Mouse (Mus musculus) neural tube, embryonic 15.5 days (tissue): ENCODE measurements around the gene Arhgap31. TPM values are rescaled to one million over a fixed set of nuclear protein-coding genes. Genes with fewer than 3 reads are reported as not detected.

Source experiments
- ATAC-seq: fragments of 200-750 bp; cut with Nextera tagmentation; 2 replicates; pipeline ENCODE4 v1.8.0; 2017; ENCODE audit warnings: mild to moderate bottlenecking, moderate TSS enrichment, moderate library complexity; ENCODE audit not compliant: low FRiP score
- H3K27ac ChIP-seq: fragments of 300-500 bp; sonication (generic); replicated peaks from 2 replicates; pipeline ENCODE4 v1.5.1; 2015; ENCODE audit warnings: mild to moderate bottlenecking, inconsistent platforms
- H3K27me3 ChIP-seq: fragments of 300-500 bp; sonication (generic); replicated peaks from 2 replicates; pipeline ENCODE4 v1.6.1; 2015; ENCODE audit warnings: inconsistent platforms
- H3K36me3 ChIP-seq: fragments of 300-500 bp; sonication (generic); 2 replicates; pipeline ENCODE4 v1.6.1; 2015; ENCODE audit warnings: inconsistent platforms
- H3K4me1 ChIP-seq: fragments of 300-500 bp; sonication (generic); 2 replicates; pipeline ENCODE4 v1.6.1; 2015; ENCODE audit warnings: inconsistent platforms
- H3K4me2 ChIP-seq: fragments of 300-500 bp; sonication (generic); 2 replicates; pipeline ENCODE4 v1.6.1; 2015; ENCODE audit warnings: inconsistent platforms, mild to moderate bottlenecking, moderate library complexity
- H3K4me3 ChIP-seq: fragments of 300-500 bp; sonication (generic); replicated peaks from 2 replicates; pipeline ENCODE4 v1.5.1; 2015; ENCODE audit warnings: mild to moderate bottlenecking, inconsistent platforms
- H3K9ac ChIP-seq: fragments of 300-500 bp; sonication (generic); replicated peaks from 2 replicates; pipeline ENCODE4 v1.6.1; 2015; ENCODE audit warnings: mild to moderate bottlenecking, inconsistent platforms
- H3K9me3 ChIP-seq: fragments of 300-500 bp; sonication (generic); replicated peaks from 2 replicates; pipeline ENCODE4 v1.6.1; 2016; ENCODE audit warnings: inconsistent platforms
- WGBS: fragments of 180-500 bp; shearing (Covaris S2); methylation state at CpG from one replicate; pipeline ENCODE4 v1.1.7; 2015; ENCODE audit warnings: mixed read lengths; 5-methylcytosine and 5-hydroxymethylcytosine counted together
- polyA plus RNA-seq: library from polyadenylated mRNA; unstranded; fragments of >200 nt; fragmentation: Nextera tagmentation; extraction: Ambion mirVana; gene quantifications from 2 replicates; pipeline ENCODE4 v1.2.1, GENCODE M21; 2015

Gene Arhgap31
- polyA plus RNA-seq, 1 experiment from 2014 or later: 5.9 TPM

DNA sequence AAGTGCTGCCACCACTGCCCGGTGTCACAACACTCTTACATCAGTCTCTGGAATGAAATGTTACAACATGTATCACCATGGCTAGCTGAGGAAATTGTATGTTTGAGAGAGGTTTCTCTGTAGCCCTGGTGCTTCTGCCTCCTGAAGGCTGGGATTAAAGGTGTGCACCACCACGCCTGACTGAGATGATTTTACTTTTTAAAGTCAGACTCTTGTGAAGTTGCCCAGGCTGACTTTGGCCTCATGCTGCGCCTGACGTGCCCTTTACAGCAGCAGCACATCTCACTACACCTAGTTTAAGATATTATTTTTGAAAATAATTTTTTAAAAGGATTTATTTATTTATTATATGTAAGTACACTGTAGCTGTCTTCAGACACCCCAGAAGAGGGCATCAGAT lies 120.1 kb downstream of the Arhgap31 start:
- WGBS: 98% methylated on average over 4 of the region's 4 CpGs
- Histone ChIP-seq H3K9me3 (no peaks in the 10 kb centered on the region), H3K4me1 (no peaks in the 10 kb centered on the region), H3K27ac (no peak overlapping the region), H3K4me2 (no peak overlapping the region), H3K9ac (no peak overlapping the region), H3K4me3 (no peak overlapping the region), H3K36me3 (peaks cover 36% of the 10 kb centered on the region), H3K27me3 (no peaks in the 10 kb centered on the region)
- ATAC-seq: no peak

GRCm38 (mm10) chr16:38592026-38592678 lies 120.9 kb downstream of the Arhgap31 start:
- H3K4me3 ChIP-seq: no peak overlapping the region
- H3K4me2 ChIP-seq: no peak overlapping the region
- no peaks in the 10 kb centered on the region for H3K27me3 ChIP-seq
- H3K9ac ChIP-seq: no peak overlapping the region
- ATAC-seq: no peak
- no peaks in the 10 kb centered on the region for H3K9me3 ChIP-seq
- no peaks in the 10 kb centered on the region for H3K4me1 ChIP-seq
- 84% methylated on average over 12 of the region's 12 CpGs for WGBS
- H3K36me3 ChIP-seq: peaks cover 43% of the 10 kb centered on the region
- H3K27ac ChIP-seq: no peak overlapping the region

GRCm38 (mm10) chr16:38591506-38591905 lies 121.6 kb downstream of the Arhgap31 start:
- Histone ChIP-seq H3K9me3 (no peaks in the 10 kb centered on the region), H3K4me3 (no peak overlapping the region), H3K4me1 (no peaks in the 10 kb centered on the region), H3K4me2 (no peak overlapping the region), H3K27me3 (no peaks in the 10 kb centered on the region), H3K27ac (no peak overlapping the region), H3K9ac (no peak overlapping the region), H3K36me3 (peaks cover 49% of the 10 kb centered on the region)
- no peak for ATAC-seq
- 82% methylated on average over 3 of the region's 3 CpGs for WGBS

- Histone ChIP-seq H3K4me2 (no peak overlapping the region), H3K36me3 (peaks cover 76% of the 10 kb centered on the region), H3K9ac (no peak overlapping the region), H3K4me3 (no peak overlapping the region), H3K27me3 (no peaks in the 10 kb centered on the region), H3K4me1 (no peaks in the 10 kb centered on the region), H3K9me3 (no peaks in the 10 kb centered on the region), H3K27ac (no peak overlapping the region)
- 60% methylated on average over 4 of the region's 4 CpGs for WGBS
- no peak for ATAC-seq
Observed at GRCm38 (mm10) chr16:38587572-38587971, 125.5 kb downstream of the Arhgap31 start.

DNA sequence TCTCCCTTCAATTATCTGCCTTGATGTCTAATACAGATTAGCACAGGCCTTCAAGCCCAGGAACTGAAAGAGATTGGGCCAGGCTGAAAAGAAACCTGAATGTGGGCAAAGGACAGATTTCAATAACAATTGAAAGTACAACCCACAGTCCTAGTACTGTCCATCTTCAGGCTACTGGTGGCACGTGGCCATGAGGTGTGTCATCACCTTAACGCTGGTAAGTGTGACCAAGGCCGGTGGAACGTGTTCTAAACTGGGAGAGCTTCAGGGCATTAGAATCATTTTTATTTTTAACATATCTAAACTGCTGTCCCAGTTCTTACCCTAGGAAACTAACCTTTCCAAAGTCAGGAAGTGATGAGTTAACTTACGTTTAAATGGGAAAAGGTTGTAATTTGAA lies 125.9 kb downstream of the Arhgap31 start:
- no peak overlapping the region for H3K9ac ChIP-seq
- H3K27ac ChIP-seq: no peak overlapping the region
- H3K4me1 ChIP-seq: no peaks in the 10 kb centered on the region
- H3K36me3 ChIP-seq: peaks cover 75% of the 10 kb centered on the region
- H3K4me3 ChIP-seq: no peak overlapping the region
- H3K27me3 ChIP-seq: no peaks in the 10 kb centered on the region
- no peak for ATAC-seq
- WGBS: 94% methylated on average over 5 of the region's 5 CpGs
- H3K9me3 ChIP-seq: no peaks in the 10 kb centered on the region
- no peak overlapping the region for H3K4me2 ChIP-seq

DNA sequence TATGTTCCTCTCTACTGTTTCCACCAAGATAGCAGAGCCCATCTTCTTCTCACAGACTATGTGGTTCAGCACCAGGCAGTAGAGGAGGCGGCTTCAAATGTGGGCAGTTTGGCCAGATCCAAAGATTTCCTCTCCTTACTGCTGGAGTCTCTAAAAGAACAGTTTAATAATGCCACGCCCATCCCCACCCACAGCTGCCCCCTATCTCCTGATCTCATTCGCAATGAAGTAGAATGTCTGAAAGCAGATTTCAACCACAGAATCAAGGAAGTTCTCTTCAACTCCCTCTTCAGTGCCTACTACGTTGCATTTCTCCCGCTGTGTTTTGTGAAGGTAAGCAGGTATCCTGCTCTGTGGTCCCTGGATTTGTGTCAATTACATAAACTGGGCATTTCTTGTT lies 127.9 kb downstream of the Arhgap31 start:
- Histone ChIP-seq H3K4me1 (no peaks in the 10 kb centered on the region), H3K4me2 (no peak overlapping the region), H3K36me3 (peaks cover 69% of the 10 kb centered on the region), H3K27me3 (no peaks in the 10 kb centered on the region), H3K4me3 (no peak overlapping the region), H3K9ac (no peak overlapping the region), H3K9me3 (no peaks in the 10 kb centered on the region), H3K27ac (no peak overlapping the region)
- no peak for ATAC-seq
- 91% methylated on average over 5 of the region's 5 CpGs for WGBS

DNA sequence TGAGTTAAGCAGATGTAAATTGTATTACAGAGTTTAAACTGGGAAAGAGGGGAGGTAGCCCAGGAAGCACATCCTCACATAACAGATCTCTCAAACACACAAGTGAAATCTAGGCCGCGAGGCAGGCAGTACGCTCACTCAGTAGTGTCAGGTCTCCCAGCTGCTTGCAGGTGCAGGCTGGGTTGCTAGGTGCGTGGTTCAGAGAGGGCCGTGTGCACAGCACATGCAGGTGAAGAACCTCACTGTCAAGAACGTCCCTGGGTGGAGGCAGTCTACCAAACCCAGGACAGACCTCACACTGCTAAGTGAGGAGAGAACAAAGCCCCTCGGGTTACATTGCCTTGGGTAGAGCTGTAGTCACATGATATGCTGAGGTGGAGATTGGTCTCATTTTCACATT lies 128.3 kb downstream of the Arhgap31 start:
- no peak for ATAC-seq
- Histone ChIP-seq H3K4me2 (no peak overlapping the region), H3K4me1 (no peaks in the 10 kb centered on the region), H3K36me3 (peaks cover 72% of the 10 kb centered on the region), H3K27me3 (no peaks in the 10 kb centered on the region), H3K4me3 (no peak overlapping the region), H3K9me3 (no peaks in the 10 kb centered on the region), H3K27ac (no peak overlapping the region), H3K9ac (no peak overlapping the region)
- WGBS: 94% methylated on average over 7 of the region's 7 CpGs

GRCm38 (mm10) chr16:38571481-38571880 lies 141.6 kb downstream of the Arhgap31 start:
- Histone ChIP-seq H3K36me3 (peaks cover 64% of the 10 kb centered on the region), H3K27me3 (no peaks in the 10 kb centered on the region)

DNA sequence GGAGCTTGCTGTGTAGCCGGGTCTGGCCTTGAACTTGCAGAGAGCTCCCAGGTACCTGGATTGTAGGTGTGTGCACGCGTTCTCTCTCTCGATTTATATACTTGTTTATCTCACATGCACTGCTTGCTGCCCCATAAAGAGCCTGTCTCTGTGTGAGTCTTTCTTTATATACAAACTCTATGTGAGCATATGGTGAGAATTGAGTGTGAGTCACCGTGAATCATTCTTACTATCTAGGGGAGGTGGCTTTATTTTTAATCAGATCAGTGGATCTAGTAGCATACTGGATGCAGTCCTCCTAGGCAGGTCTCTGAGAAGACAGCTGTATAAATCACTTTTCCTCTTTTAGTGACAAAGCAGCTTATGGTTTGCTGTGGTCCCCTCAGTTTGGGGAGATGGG lies 144.9 kb downstream of the Arhgap31 start:
- Histone ChIP-seq H3K9ac (no peak overlapping the region), H3K4me2 (no peak overlapping the region), H3K36me3 (peaks cover 57% of the 10 kb centered on the region), H3K27me3 (no peaks in the 10 kb centered on the region), H3K4me3 (no peak overlapping the region), H3K9me3 (no peaks in the 10 kb centered on the region), H3K27ac (no peak overlapping the region), H3K4me1 (peaks cover 26% of the 10 kb centered on the region)
- WGBS: 96% methylated on average over 5 of the region's 5 CpGs
- ATAC-seq: no peak

More at GRCm38 (mm10) chr16:38571481-38571880, 141.6 kb downstream of the Arhgap31 start:
- ATAC-seq: no peak
- Histone ChIP-seq H3K9ac (no peak overlapping the region), H3K4me3 (no peak overlapping the region), H3K9me3 (no peaks in the 10 kb centered on the region), H3K27ac (no peak overlapping the region), H3K4me1 (no peaks in the 10 kb centered on the region), H3K4me2 (no peak overlapping the region)
- 95% methylated on average over 3 of the region's 3 CpGs for WGBS

DNA sequence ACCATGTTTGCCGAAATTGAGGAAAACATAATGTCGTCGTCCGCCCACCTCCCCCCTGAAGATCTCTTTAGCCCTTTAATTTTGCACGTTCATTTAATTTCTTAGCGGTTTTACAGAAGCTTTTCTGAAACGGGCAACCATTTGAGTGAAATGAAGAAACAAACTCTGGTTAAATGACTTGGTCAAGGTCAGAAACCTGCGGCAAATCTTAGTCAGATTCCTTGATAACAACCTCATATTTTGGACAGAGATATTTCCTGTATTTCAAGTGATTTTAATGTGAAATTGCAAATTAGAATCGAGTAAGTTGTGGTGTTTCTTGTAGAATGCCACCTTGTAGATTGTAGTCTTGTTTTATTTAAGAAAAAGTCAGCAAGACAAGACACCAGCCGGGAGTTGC lies 149.6 kb downstream of the Arhgap31 start:
- Histone ChIP-seq H3K9ac (peak overlapping the region; percentile 80), H3K27me3 (peaks cover 11% of the 10 kb centered on the region), H3K4me1 (peaks cover 26% of the 10 kb centered on the region), H3K9me3 (no peaks in the 10 kb centered on the region), H3K4me2 (peak overlapping the region; percentile 63), H3K4me3 (peak overlapping the region; percentile 86), H3K36me3 (peaks cover 23% of the 10 kb centered on the region), H3K27ac (no peak overlapping the region)
- WGBS: 42% methylated on average over 10 of the region's 10 CpGs
- ATAC-seq: no peak

- Histone ChIP-seq H3K9me3 (no peaks in the 10 kb centered on the region), H3K4me1 (peaks cover 26% of the 10 kb centered on the region), H3K9ac (peak overlapping the region; percentile 80), H3K4me2 (peak overlapping the region; percentile 63), H3K27me3 (peaks cover 11% of the 10 kb centered on the region), H3K27ac (peak overlapping the region; percentile 87), H3K4me3 (peak overlapping the region; percentile 86), H3K36me3 (peaks cover 17% of the 10 kb centered on the region)
- WGBS: under 1% methylated on average over 25 of the region's 25 CpGs
- ATAC-seq: peak; percentile 65; the same call in 1 of the 2 replicates
Observed at GRCm38 (mm10) chr16:38562968-38563327, 150.1 kb downstream of the Arhgap31 start.

DNA sequence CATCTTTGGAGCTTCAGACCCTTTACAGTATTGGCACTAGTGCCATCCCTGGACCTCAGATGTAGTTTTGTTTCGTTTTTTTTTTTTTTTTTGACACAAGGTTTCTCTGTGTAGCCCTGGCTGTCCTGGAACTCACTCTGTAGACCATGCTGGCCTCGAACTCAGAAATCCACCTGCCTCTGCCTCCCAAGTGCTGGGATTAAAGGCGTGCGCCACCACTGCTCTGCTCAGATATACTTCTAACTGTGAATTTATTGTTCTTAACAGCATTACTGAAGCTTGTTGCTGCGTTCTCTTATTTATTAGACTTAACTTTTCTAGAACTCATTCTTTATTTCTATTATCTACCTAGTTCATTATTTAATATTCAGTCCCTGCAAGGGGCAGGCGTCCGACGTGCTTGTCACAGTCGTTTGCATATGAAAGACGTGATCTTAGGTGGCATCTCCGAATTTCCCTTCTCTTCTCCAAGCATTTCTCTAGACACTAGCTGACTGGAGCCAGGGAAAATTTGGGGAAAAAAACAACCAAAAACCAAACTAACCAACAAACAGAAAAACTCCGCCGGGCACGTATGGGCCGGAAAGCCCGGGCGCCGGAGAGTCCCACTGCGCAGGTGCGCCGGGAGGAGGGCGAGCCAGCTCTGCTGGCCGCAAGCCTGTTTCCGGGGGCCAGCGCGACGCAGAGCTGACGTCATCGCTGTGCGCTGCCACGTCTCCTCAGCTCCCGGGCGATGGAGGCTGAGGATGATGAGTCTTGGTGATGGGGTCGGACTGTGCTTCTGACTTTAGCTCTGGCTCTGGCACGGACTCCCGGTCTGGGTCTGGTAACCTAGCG lies 150.7 kb downstream of the Arhgap31 start:
- H3K36me3 ChIP-seq: peaks cover 17% of the 10 kb centered on the region
- WGBS: 7% methylated on average over 37 of the region's 37 CpGs
- peaks cover 11% of the 10 kb centered on the region for H3K27me3 ChIP-seq

More for the DNA sequence above, 150.7 kb downstream of the Arhgap31 start:
- ATAC-seq: peak; percentile 98
- Histone ChIP-seq H3K4me2 (peak overlapping the region; percentile 63), H3K4me1 (peaks cover 26% of the 10 kb centered on the region), H3K27ac (peak overlapping the region; percentile 87), H3K9ac (peak overlapping the region; percentile 80), H3K9me3 (no peaks in the 10 kb centered on the region), H3K4me3 (peak overlapping the region; percentile 86)
